Mouse (Mus musculus): ENCODE measurements around the gene Zfp658.

DNA sequence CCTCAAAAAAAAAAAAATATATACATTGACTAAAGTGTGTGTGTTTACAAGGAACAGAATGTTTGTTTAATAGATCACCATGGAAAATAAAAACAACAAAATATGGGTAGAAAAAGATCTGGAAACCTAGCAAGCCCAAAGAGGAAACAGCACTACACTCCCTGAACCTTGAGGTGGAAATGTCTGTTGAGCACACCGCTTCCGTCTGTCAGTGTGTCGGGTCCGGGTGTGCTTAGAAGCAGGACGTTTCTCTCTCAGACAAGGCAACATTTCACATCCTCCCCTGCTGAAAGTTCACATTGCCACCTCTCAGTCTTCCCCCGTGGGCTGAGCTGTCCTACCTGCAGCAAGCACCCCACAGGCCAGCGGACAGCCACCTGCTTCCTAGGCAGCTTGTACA, 60.9 kb downstream of the Zfp658 start:
- TF ChIP-seq POLR2A (IDR thresholded peaks at IDR 0.05; ENCODE audit: insufficient read depth, low read depth, low read length) (no peak), EP300 (IDR thresholded peaks at IDR 0.05; ENCODE audit: insufficient read depth, low read depth, low read length) (no peak), CTCF (IDR thresholded peaks at IDR 0.05) (no peak)
